Mouse (Mus musculus) limb, embryonic 12.5 days (tissue): ENCODE data around the gene Ms4a4b. TPM values are rescaled to one million over a fixed set of nuclear protein-coding genes. Genes with fewer than 3 reads are reported as not detected.
"Not testable (repeated sequence)": the region's sequence is repeated elsewhere in the genome, so short reads cannot be mapped to it uniquely, and the experiment has no call there.

Experiments
- ATAC-seq: fragments of 200-750 bp; cut with Nextera tagmentation; 2 replicates; pipeline ENCODE4 v1.8.0; 2017; ENCODE audit warnings: low read depth, moderate TSS enrichment; ENCODE audit not compliant: insufficient number of reproducible peaks, insufficient read depth, low FRiP score, low TSS enrichment
- H3K27ac ChIP-seq: fragments of 300-500 bp; sonication (generic); 2 replicates; pipeline ENCODE4 v1.5.1; 2016; ENCODE audit warnings: mild to moderate bottlenecking, moderate library complexity
- H3K27me3 ChIP-seq: fragments of 300-500 bp; sonication (generic); 2 replicates; pipeline ENCODE4 v1.6.1; 2016; ENCODE audit warnings: mild to moderate bottlenecking, moderate library complexity
- H3K36me3 ChIP-seq: fragments of 300-500 bp; sonication (generic); 2 replicates; pipeline ENCODE4 v1.6.1; 2016; ENCODE audit warnings: mild to moderate bottlenecking, moderate library complexity
- H3K4me1 ChIP-seq: fragments of 300-500 bp; sonication (generic); replicated peaks from 2 replicates; pipeline ENCODE4 v1.6.1; 2016
- H3K4me2 ChIP-seq: fragments of 300-500 bp; sonication (generic); 2 replicates; pipeline ENCODE4 v1.6.1; 2016; ENCODE audit warnings: mild to moderate bottlenecking, moderate library complexity
- H3K4me3 ChIP-seq: fragments of 300-500 bp; sonication (generic); replicated peaks from 2 replicates; pipeline ENCODE4 v1.5.1; 2016; ENCODE audit warnings: mild to moderate bottlenecking
- H3K9ac ChIP-seq: fragments of 300-500 bp; sonication (generic); replicated peaks from 2 replicates; pipeline ENCODE4 v1.6.1; 2016; ENCODE audit warnings: mild to moderate bottlenecking, moderate library complexity
- H3K9me3 ChIP-seq: fragments of 300-500 bp; sonication (generic); 2 replicates; pipeline ENCODE4 v1.6.1; 2016; ENCODE audit warnings: mild to moderate bottlenecking, moderate library complexity
- WGBS: fragments of 180-500 bp; shearing (Covaris S2); methylation state at CpG from one replicate; pipeline ENCODE4 v1.1.7; 2016; 5-methylcytosine and 5-hydroxymethylcytosine counted together
- polyA plus RNA-seq: library from polyadenylated mRNA; unstranded; fragments of >200 nt; fragmentation: Nextera tagmentation; extraction: Ambion mirVana; gene quantifications from 2 replicates; pipeline ENCODE4 v1.2.1, GENCODE M21; 2016

The Ms4a4b gene
- polyA plus RNA-seq, 1 experiment from 2014 or later: not detected

GRCm38 (mm10) chr19:11486599-11486998 lies 43.2 kb downstream of the Ms4a4b start:
- no peak overlapping the region for H3K27ac ChIP-seq
- no peaks in the 10 kb centered on the region for H3K4me1 ChIP-seq
- no peaks in the 10 kb centered on the region for H3K36me3 ChIP-seq
- H3K27me3 ChIP-seq: no peaks in the 10 kb centered on the region
- no peaks in the 10 kb centered on the region for H3K9me3 ChIP-seq
- no peak for ATAC-seq
- no peak overlapping the region for H3K4me2 ChIP-seq
- H3K4me3 ChIP-seq: no peak overlapping the region
- 87% methylated on average over 1 of the region's 1 CpGs for WGBS
- H3K9ac ChIP-seq: no peak overlapping the region

DNA sequence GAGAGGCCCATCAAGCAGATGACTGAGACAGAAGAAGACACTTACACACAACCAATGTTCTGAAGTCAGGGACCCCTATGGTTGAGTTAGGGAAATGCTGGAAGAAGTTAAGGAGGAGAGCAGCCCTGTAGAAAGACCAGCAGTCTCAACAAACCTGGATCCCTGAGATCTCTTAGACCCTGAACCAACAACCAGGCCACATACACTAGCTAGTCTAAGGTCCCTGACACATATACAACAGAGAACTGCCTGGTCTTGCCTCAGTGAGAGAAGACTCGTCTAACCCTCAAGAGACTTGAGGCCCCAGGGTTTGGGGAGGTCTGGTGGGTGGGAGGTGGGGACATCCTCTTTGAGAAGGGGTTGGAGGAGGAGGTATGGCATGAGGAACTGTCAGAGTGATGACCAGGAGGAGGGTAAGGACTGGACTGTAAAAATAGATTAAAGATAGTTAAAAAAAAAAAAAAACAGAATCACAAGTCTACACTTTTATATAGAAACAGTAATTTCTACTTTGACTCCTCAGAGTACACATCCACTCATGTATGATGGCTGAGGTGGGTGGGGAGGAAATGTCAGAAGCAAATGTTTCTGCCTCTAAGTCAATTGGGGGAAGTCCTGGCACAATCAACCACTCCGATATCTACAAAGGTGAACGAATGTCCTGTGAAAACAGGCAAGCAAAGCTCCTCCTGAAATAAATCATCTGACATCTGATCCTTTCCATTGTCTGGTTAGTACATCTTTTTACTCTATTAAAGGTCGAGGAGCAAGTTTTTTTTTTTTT lies 48.2 kb downstream of the Ms4a4b start:
- H3K36me3 ChIP-seq: no peaks in the 10 kb centered on the region
- H3K27ac ChIP-seq: no peak overlapping the region
- H3K9me3 ChIP-seq: no peaks in the 10 kb centered on the region
- no peak overlapping the region for H3K9ac ChIP-seq
- H3K4me2 ChIP-seq: no peak overlapping the region
- no peak for ATAC-seq
- WGBS: 72% methylated on average over 4 of the region's 4 CpGs
- no peaks in the 10 kb centered on the region for H3K4me1 ChIP-seq
- no peaks in the 10 kb centered on the region for H3K27me3 ChIP-seq
- H3K4me3 ChIP-seq: no peak overlapping the region

DNA sequence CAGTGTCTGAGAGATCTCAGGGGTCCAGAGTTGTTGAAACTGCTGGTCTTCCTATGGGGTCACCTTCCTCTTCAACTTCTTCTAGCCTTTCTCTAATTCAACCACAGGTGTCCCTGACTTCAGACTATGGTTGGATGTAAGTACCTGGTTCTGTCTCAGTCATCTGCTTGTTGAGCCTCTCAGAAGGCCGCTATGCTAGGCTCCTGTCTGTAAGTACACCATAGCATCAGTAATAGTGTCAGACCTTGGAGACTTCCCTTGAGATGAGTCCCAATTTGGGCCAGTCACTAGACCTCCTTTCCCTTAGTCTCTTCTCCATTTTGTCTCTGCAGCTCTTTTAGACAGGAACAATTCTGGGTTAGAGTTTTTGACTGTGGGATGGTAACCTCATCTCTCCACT lies 49.3 kb downstream of the Ms4a4b start:
- Histone ChIP-seq H3K27me3 (no peaks in the 10 kb centered on the region), H3K36me3 (no peaks in the 10 kb centered on the region), H3K4me3 (no peak overlapping the region), H3K9ac (no peak overlapping the region), H3K9me3 (no peaks in the 10 kb centered on the region), H3K4me2 (no peak overlapping the region), H3K27ac (no peak overlapping the region), H3K4me1 (no peaks in the 10 kb centered on the region)
- ATAC-seq: no peak
- 89% methylated on average over 1 of the region's 1 CpGs for WGBS

- 86% methylated on average over 3 of the region's 3 CpGs for WGBS
- no peaks in the 10 kb centered on the region for H3K9me3 ChIP-seq
- H3K27ac ChIP-seq: no peak overlapping the region
- H3K4me1 ChIP-seq: no peaks in the 10 kb centered on the region
- H3K4me3 ChIP-seq: no peak overlapping the region
- H3K9ac ChIP-seq: no peak overlapping the region
- H3K36me3 ChIP-seq: no peaks in the 10 kb centered on the region
- no peaks in the 10 kb centered on the region for H3K27me3 ChIP-seq
- ATAC-seq: no peak
- no peak overlapping the region for H3K4me2 ChIP-seq
Measured at GRCm38 (mm10) chr19:11494519-11494918, 51.2 kb downstream of the Ms4a4b start.

GRCm38 (mm10) chr19:11496361-11496760 lies 53.0 kb downstream of the Ms4a4b start:
- WGBS: 82% methylated on average over 6 of the region's 6 CpGs
- Histone ChIP-seq H3K9ac (no peak overlapping the region), H3K27me3 (no peaks in the 10 kb centered on the region), H3K27ac (no peak overlapping the region), H3K9me3 (no peaks in the 10 kb centered on the region), H3K4me1 (no peaks in the 10 kb centered on the region), H3K36me3 (no peaks in the 10 kb centered on the region), H3K4me3 (no peak overlapping the region), H3K4me2 (no peak overlapping the region)
- ATAC-seq: no peak

DNA sequence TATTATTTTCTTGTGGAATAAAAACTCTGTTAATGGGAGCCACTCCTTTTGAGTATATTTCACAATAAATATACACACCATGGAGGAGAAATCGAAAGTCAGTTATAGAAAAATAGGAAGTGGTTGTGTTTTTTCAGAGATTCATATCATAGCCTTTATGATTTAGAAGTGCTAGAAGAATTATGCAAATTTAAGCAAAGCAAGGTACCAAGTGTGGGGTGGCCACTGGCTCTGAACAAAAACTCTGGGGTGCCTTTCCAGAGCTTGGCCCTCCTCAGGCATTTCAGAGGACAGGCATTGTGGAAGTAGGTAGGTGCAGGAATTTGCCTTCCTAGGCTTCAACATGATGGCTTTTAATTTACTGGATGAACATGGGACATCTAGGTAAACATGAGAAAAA lies 53.9 kb downstream of the Ms4a4b start:
- H3K9ac ChIP-seq, H3K27me3 ChIP-seq, H3K4me1 ChIP-seq, H3K27ac ChIP-seq, H3K36me3 ChIP-seq, ATAC-seq, H3K4me3 ChIP-seq, H3K9me3 ChIP-seq, H3K4me2 ChIP-seq: not testable (repeated sequence)
- 81% methylated on average over 1 of the region's 1 CpGs for WGBS

GRCm38 (mm10) chr19:11500796-11501195 lies 57.4 kb downstream of the Ms4a4b start:
- no peak overlapping the region for H3K4me3 ChIP-seq
- H3K36me3 ChIP-seq: no peaks in the 10 kb centered on the region
- no peak overlapping the region for H3K9ac ChIP-seq
- ATAC-seq: no peak
- no peaks in the 10 kb centered on the region for H3K4me1 ChIP-seq
- no peak overlapping the region for H3K27ac ChIP-seq
- H3K4me2 ChIP-seq: no peak overlapping the region
- no peaks in the 10 kb centered on the region for H3K9me3 ChIP-seq
- WGBS: 85% methylated on average over 1 of the region's 1 CpGs
- H3K27me3 ChIP-seq: no peaks in the 10 kb centered on the region

DNA sequence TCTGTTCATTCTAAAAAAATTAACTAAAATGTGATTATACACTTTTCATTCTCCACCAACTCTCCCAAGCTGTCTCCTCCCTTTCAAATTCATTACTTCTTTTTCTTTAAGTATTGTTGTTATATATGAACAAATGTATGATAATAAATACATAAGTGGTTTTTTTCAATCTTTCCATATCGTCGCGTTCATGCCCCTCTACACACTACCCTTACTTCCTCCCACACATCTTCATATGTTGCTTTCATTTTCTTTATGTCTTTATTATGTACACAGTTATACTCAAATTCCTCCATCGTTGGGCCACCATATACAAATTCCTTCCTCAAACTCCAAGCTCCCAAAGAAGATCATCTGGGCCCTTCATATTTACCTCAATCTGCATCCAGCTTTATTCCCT lies 58.0 kb downstream of the Ms4a4b start:
- Histone ChIP-seq H3K4me2 (no peak overlapping the region), H3K27ac (no peak overlapping the region), H3K4me3 (no peak overlapping the region), H3K4me1 (no peaks in the 10 kb centered on the region), H3K27me3 (no peaks in the 10 kb centered on the region), H3K9me3 (no peaks in the 10 kb centered on the region), H3K36me3 (no peaks in the 10 kb centered on the region), H3K9ac (no peak overlapping the region)
- WGBS: 89% methylated on average over 4 of the region's 4 CpGs
- ATAC-seq: no peak

GRCm38 (mm10) chr19:11504857-11505256 lies 61.5 kb downstream of the Ms4a4b start:
- no peak for ATAC-seq
- no peaks in the 10 kb centered on the region for H3K27me3 ChIP-seq
- H3K36me3 ChIP-seq: no peaks in the 10 kb centered on the region
- no peak overlapping the region for H3K27ac ChIP-seq
- H3K4me1 ChIP-seq: no peaks in the 10 kb centered on the region
- no peak overlapping the region for H3K9ac ChIP-seq
- 71% methylated on average over 1 of the region's 1 CpGs for WGBS
- H3K4me2 ChIP-seq: no peak overlapping the region
- no peak overlapping the region for H3K4me3 ChIP-seq
- H3K9me3 ChIP-seq: no peaks in the 10 kb centered on the region

- H3K27me3 ChIP-seq: no peaks in the 10 kb centered on the region
- H3K4me1 ChIP-seq: no peaks in the 10 kb centered on the region
- WGBS: 69% methylated on average over 1 of the region's 1 CpGs
- H3K27ac ChIP-seq: no peak overlapping the region
- H3K4me2 ChIP-seq: no peak overlapping the region
- ATAC-seq: no peak
- H3K36me3 ChIP-seq: no peaks in the 10 kb centered on the region
- no peaks in the 10 kb centered on the region for H3K9me3 ChIP-seq
- no peak overlapping the region for H3K4me3 ChIP-seq
- no peak overlapping the region for H3K9ac ChIP-seq
Measured at GRCm38 (mm10) chr19:11513458-11513857, 70.1 kb downstream of the Ms4a4b start.

DNA sequence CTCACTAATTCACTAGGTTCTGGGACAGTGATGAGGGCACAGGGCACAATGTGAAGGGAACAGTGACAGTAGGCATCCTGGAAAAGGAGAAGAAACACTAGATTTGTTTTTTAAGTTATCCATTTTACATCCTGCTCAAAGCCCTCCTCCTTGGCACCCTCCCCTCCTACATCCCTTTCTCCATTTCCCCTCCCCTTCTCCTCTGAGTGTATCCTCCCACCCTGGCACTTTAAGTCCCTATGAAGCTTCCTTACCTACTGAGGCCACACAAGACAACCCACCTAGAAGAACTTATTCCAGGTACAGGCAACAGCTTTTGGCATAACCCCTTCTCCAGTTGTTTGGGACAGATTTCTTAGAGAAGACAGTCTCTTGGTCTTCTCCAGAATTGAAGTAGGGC lies 72.9 kb downstream of the Ms4a4b start, which contains the start of gene Ms4a6b:
Ms4a6b (plus strand) TSS at position 267 of the 400 bp plus-strand sequence.
- H3K27me3 ChIP-seq: no peaks in the 10 kb centered on the region
- H3K4me1 ChIP-seq: no peaks in the 10 kb centered on the region
- H3K9ac ChIP-seq: no peak within 1 kb of the TSS
- no peak for ATAC-seq
- no peaks in the 10 kb centered on the region for H3K9me3 ChIP-seq
- no peaks in the 10 kb centered on the region for H3K36me3 ChIP-seq
- no peak within 1 kb of the TSS for H3K4me3 ChIP-seq
- no peak within 1 kb of the TSS for H3K27ac ChIP-seq
- H3K4me2 ChIP-seq: no peak within 1 kb of the TSS
